Mouse (Mus musculus): ENCODE measurements around the gene Wdpcp.

DNA sequence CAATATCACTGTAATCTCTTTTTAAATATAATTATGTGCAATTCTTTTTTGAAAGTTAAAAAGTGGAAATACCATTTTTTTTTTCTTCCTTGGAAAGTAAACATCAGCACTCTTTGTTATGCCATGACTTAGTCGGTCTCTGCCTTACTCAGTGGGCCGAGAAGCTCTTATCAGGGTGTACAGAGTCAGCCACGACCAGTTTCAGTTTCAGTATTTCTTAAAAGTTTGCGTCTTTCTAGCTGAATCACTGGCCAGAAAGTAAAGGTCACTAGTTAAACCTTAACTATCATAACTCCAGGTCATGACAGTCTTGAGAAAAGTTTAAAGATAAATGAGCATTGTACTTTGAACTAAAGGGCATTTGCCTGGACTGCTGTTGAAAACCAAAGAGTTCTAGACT is 22.3 kb upstream of the Wdpcp start:
- TF ChIP-seq CTCF (IDR thresholded peaks at IDR 0.05; ENCODE audit: low read depth, low read length): no peak
- TF ChIP-seq GATA1 (IDR thresholded peaks at IDR 0.05; ENCODE audit: borderline replicate concordance, low read length): no peak
